Mouse (Mus musculus): Measurements from ENCODE around the gene Uimc1. TPM values are rescaled to one million over a fixed set of nuclear protein-coding genes. Genes with fewer than 3 reads are reported as not detected.

The Uimc1 gene
- 24.9 and 27.4 TPM in 2 replicates for polyA plus RNA-seq (2015; fragmentation: Nextera tagmentation; extraction: Ambion mirVana)

GRCm38 (mm10) chr13:55099726-55100478 is at the start of gene Uimc1:
Uimc1 (minus strand) TSS chr13:55100300.
- peaks cover 7% of the 10 kb centered on the region; the same call in 1 of the 2 replicates for H3K4me1 ChIP-seq (ENCODE audit: insufficient read depth, low read length)
- peak within 1 kb of the TSS; percentile 57 for H3K4me2 ChIP-seq (replicated peaks; ENCODE audit: low read depth, low read length)
- H3K27ac ChIP-seq (ENCODE audit: low read length) = peak within 1 kb of the TSS; percentile 91
- peak within 1 kb of the TSS; percentile 80 for H3K4me3 ChIP-seq (ENCODE audit: low read length)
- ATAC-seq (ENCODE audit: low FRiP score, low TSS enrichment) = peak; percentile 92
- WGBS = 0% methylated on average over 47 of the region's 81 CpGs
- H3K9me3 ChIP-seq (ENCODE audit: low read length) = no peaks in the 10 kb centered on the region
- H3K36me3 ChIP-seq (ENCODE audit: insufficient read depth, low read length) = no peaks in the 10 kb centered on the region
- peak within 1 kb of the TSS; percentile 90 for H3K9ac ChIP-seq (replicated peaks; ENCODE audit: low read length)
- no peaks in the 10 kb centered on the region for H3K27me3 ChIP-seq (ENCODE audit: insufficient read depth, low read length)

GRCm38 (mm10) chr13:55140271-55140670 is 40.2 kb upstream of the Uimc1 start:
- no peak overlapping the region for H3K9ac ChIP-seq (replicated peaks; ENCODE audit: low read length)
- H3K4me2 ChIP-seq (replicated peaks; ENCODE audit: low read depth, low read length) = no peak overlapping the region
- no peaks in the 10 kb centered on the region for H3K9me3 ChIP-seq (ENCODE audit: low read length)
- no peaks in the 10 kb centered on the region; the same call in 1 of the 2 replicates for H3K4me1 ChIP-seq (ENCODE audit: insufficient read depth, low read length)
- no peak for ATAC-seq (ENCODE audit: low FRiP score, low TSS enrichment)
- H3K4me3 ChIP-seq (ENCODE audit: low read length) = no peak overlapping the region
- H3K36me3 ChIP-seq (ENCODE audit: insufficient read depth, low read length) = no peaks in the 10 kb centered on the region
- WGBS = 72% methylated on average over 2 of the region's 2 CpGs
- no peaks in the 10 kb centered on the region for H3K27me3 ChIP-seq (ENCODE audit: insufficient read depth, low read length)
- no peak overlapping the region for H3K27ac ChIP-seq (ENCODE audit: low read length)

- Histone ChIP-seq H3K4me3 (ENCODE audit: low read length) (no peak overlapping the region), H3K27me3 (ENCODE audit: insufficient read depth, low read length) (no peaks in the 10 kb centered on the region), H3K4me2 (replicated peaks; ENCODE audit: low read depth, low read length) (no peak overlapping the region), H3K9me3 (ENCODE audit: low read length) (no peaks in the 10 kb centered on the region), H3K36me3 (ENCODE audit: insufficient read depth, low read length) (peaks cover 14% of the 10 kb centered on the region), H3K4me1 (ENCODE audit: insufficient read depth, low read length) (no peaks in the 10 kb centered on the region; the same call in 1 of the 2 replicates), H3K9ac (replicated peaks; ENCODE audit: low read length) (0 out of 2 replicates have a peak overlapping the region, but pooled peaks have one; percentile 8), H3K27ac (ENCODE audit: low read length) (no peak overlapping the region)
- 8% methylated on average over 5 of the region's 5 CpGs for WGBS
- ATAC-seq (ENCODE audit: low FRiP score, low TSS enrichment) = no peak
Observed at GRCm38 (mm10) chr13:55135382-55135781, 35.3 kb upstream of the Uimc1 start.

- Histone ChIP-seq H3K9me3 (ENCODE audit: low read length) (no peaks in the 10 kb centered on the region), H3K4me1 (ENCODE audit: insufficient read depth, low read length) (no peaks in the 10 kb centered on the region; the same call in 1 of the 2 replicates), H3K4me2 (replicated peaks; ENCODE audit: low read depth, low read length) (no peak within 1 kb of the TSS), H3K4me3 (ENCODE audit: low read length) (no peak within 1 kb of the TSS), H3K9ac (replicated peaks; ENCODE audit: low read length) (no peak within 1 kb of the TSS), H3K27ac (ENCODE audit: low read length) (no peak within 1 kb of the TSS), H3K27me3 (ENCODE audit: insufficient read depth, low read length) (no peaks in the 10 kb centered on the region), H3K36me3 (ENCODE audit: insufficient read depth, low read length) (peaks cover 23% of the 10 kb centered on the region)
- no peak for ATAC-seq (ENCODE audit: low FRiP score, low TSS enrichment)
- 92% methylated on average over 2 of the region's 2 CpGs for WGBS
Observed at GRCm38 (mm10) chr13:55133448-55133847, 33.3 kb upstream of the Uimc1 start, which contains the start of gene Gm17617. Gm17617 (minus strand) TSS chr13:55133548.

- WGBS = 86% methylated on average over 6 of the region's 6 CpGs
Observed at GRCm38 (mm10) chr13:55124903-55125302, 24.8 kb upstream of the Uimc1 start.

GRCm38 (mm10) chr13:55114375-55114774 is 14.3 kb upstream of the Uimc1 start:
- H3K4me3 ChIP-seq (ENCODE audit: low read length) = no peak overlapping the region
- no peak for ATAC-seq (ENCODE audit: low FRiP score, low TSS enrichment)
- H3K27me3 ChIP-seq (ENCODE audit: insufficient read depth, low read length) = no peaks in the 10 kb centered on the region
- H3K4me2 ChIP-seq (replicated peaks; ENCODE audit: low read depth, low read length) = no peak overlapping the region
- peaks cover 39% of the 10 kb centered on the region for H3K36me3 ChIP-seq (ENCODE audit: insufficient read depth, low read length)
- no peak overlapping the region for H3K9ac ChIP-seq (replicated peaks; ENCODE audit: low read length)
- 82% methylated on average over 6 of the region's 6 CpGs for WGBS
- no peaks in the 10 kb centered on the region for H3K4me1 ChIP-seq (ENCODE audit: insufficient read depth, low read length)
- no peaks in the 10 kb centered on the region for H3K9me3 ChIP-seq (ENCODE audit: low read length)
- no peak overlapping the region for H3K27ac ChIP-seq (ENCODE audit: low read length)

More at GRCm38 (mm10) chr13:55124903-55125302, 24.8 kb upstream of the Uimc1 start:
- ATAC-seq (ENCODE audit: low FRiP score, low TSS enrichment) = no peak
- Histone ChIP-seq H3K4me3 (ENCODE audit: low read length) (no peak overlapping the region), H3K36me3 (ENCODE audit: insufficient read depth, low read length) (peaks cover 34% of the 10 kb centered on the region), H3K27ac (ENCODE audit: low read length) (no peak overlapping the region), H3K4me2 (replicated peaks; ENCODE audit: low read depth, low read length) (no peak overlapping the region), H3K9me3 (ENCODE audit: low read length) (no peaks in the 10 kb centered on the region), H3K4me1 (ENCODE audit: insufficient read depth, low read length) (no peaks in the 10 kb centered on the region), H3K27me3 (ENCODE audit: insufficient read depth, low read length) (no peaks in the 10 kb centered on the region), H3K9ac (replicated peaks; ENCODE audit: low read length) (no peak overlapping the region)

- peaks cover 6% of the 10 kb centered on the region for H3K4me1 ChIP-seq (ENCODE audit: insufficient read depth, low read length)
- WGBS = 89% methylated on average over 8 of the region's 8 CpGs
- no peak overlapping the region for H3K4me3 ChIP-seq (ENCODE audit: low read length)
- peaks cover 10% of the 10 kb centered on the region for H3K36me3 ChIP-seq (ENCODE audit: insufficient read depth, low read length)
- no peaks in the 10 kb centered on the region for H3K27me3 ChIP-seq (ENCODE audit: insufficient read depth, low read length)
- H3K4me2 ChIP-seq (replicated peaks; ENCODE audit: low read depth, low read length) = no peak overlapping the region
- H3K9me3 ChIP-seq (ENCODE audit: low read length) = no peaks in the 10 kb centered on the region
- no peak for ATAC-seq (ENCODE audit: low FRiP score, low TSS enrichment)
- no peak overlapping the region for H3K27ac ChIP-seq (ENCODE audit: low read length)
- no peak overlapping the region for H3K9ac ChIP-seq (replicated peaks; ENCODE audit: low read length)
Observed at GRCm38 (mm10) chr13:55107694-55108093, 7.6 kb upstream of the Uimc1 start.

- Histone ChIP-seq H3K36me3 (ENCODE audit: insufficient read depth, low read length) (peaks cover 10% of the 10 kb centered on the region), H3K27ac (ENCODE audit: low read length) (no peak overlapping the region), H3K4me3 (ENCODE audit: low read length) (no peak overlapping the region), H3K9ac (replicated peaks; ENCODE audit: low read length) (no peak overlapping the region), H3K27me3 (ENCODE audit: insufficient read depth, low read length) (no peaks in the 10 kb centered on the region), H3K9me3 (ENCODE audit: low read length) (no peaks in the 10 kb centered on the region), H3K4me1 (ENCODE audit: insufficient read depth, low read length) (peaks cover 6% of the 10 kb centered on the region), H3K4me2 (replicated peaks; ENCODE audit: low read depth, low read length) (no peak overlapping the region)
- no peak for ATAC-seq (ENCODE audit: low FRiP score, low TSS enrichment)
- WGBS = 90% methylated on average over 4 of the region's 4 CpGs
Observed at GRCm38 (mm10) chr13:55107116-55107515, 7.0 kb upstream of the Uimc1 start.

GRCm38 (mm10) chr13:55105953-55106691 is 6.0 kb upstream of the Uimc1 start:
- H3K4me1 ChIP-seq (ENCODE audit: insufficient read depth, low read length) = peaks cover 6% of the 10 kb centered on the region
- H3K27me3 ChIP-seq (ENCODE audit: insufficient read depth, low read length) = no peaks in the 10 kb centered on the region
- no peak for ATAC-seq (ENCODE audit: low FRiP score, low TSS enrichment)
- H3K4me2 ChIP-seq (replicated peaks; ENCODE audit: low read depth, low read length) = peak overlapping the region; percentile 78
- no peaks in the 10 kb centered on the region for H3K9me3 ChIP-seq (ENCODE audit: low read length)
- peak overlapping the region; percentile 79 for H3K4me3 ChIP-seq (ENCODE audit: low read length)
- peak overlapping the region; percentile 79 for H3K9ac ChIP-seq (replicated peaks; ENCODE audit: low read length)
- H3K36me3 ChIP-seq (ENCODE audit: insufficient read depth, low read length) = peaks cover 10% of the 10 kb centered on the region
- WGBS = 20% methylated on average over 8 of the region's 8 CpGs
- peak overlapping the region; percentile 83; the same call in 1 of the 2 replicates for H3K27ac ChIP-seq (ENCODE audit: low read length)

All from kidney, embryonic 16.5 days (tissue).